1 mouse cellular context compared by ENCODE assay signal in genomic region chr3:126659235-126659634, GRCm38 (mm10).
TF ChIP-seq lines count a peak whose summit lies in the region.

No protein-coding gene starts in this region.

TF ChIP-seq in CH12.LX, 34 proteins besides CTCF, POLR2A, EP300 and RAD21 (continued from another document):
- TF ChIP-seq HCFC1 (IDR thresholded peaks at IDR 0.05; ENCODE audit: low read depth, low read length) = no peak
- no peak for TF ChIP-seq ZKSCAN1 (IDR thresholded peaks at IDR 0.05; ENCODE audit: borderline replicate concordance, low read depth, low read length)
- TF ChIP-seq KAT2A (IDR thresholded peaks at IDR 0.05; ENCODE audit: insufficient replicate concordance, low read length) = no peak
- no peak for TF ChIP-seq ELF1 (IDR thresholded peaks at IDR 0.05; ENCODE audit: low read depth, low read length)
- no peak for TF ChIP-seq POLR2AphosphoS2 (IDR thresholded peaks at IDR 0.05; ENCODE audit: low read depth, low read length)
- no peak for TF ChIP-seq ZC3H11A (IDR thresholded peaks at IDR 0.05; ENCODE audit: low read depth, low read length)
- peak; percentile 34; the same call in 1 of the 2 replicates for TF ChIP-seq NELFE (IDR thresholded peaks at IDR 0.05; ENCODE audit: low read depth, low read length)
- TF ChIP-seq PAX5 (IDR thresholded peaks at IDR 0.05; ENCODE audit: low read length) = no peak
- no peak for TF ChIP-seq MAZ (IDR thresholded peaks at IDR 0.05; ENCODE audit: low read depth, low read length)
- no peak for TF ChIP-seq USF2 (conservative IDR thresholded peaks at IDR 0.05; ENCODE audit: low read depth, low read length)
- TF ChIP-seq SIN3A (IDR thresholded peaks at IDR 0.05; ENCODE audit: low read length) = no peak; the same call in 1 of the 2 replicates
- peak; percentile 35 for TF ChIP-seq JUND (conservative IDR thresholded peaks at IDR 0.05; ENCODE audit: low read depth, low read length)
- peak; percentile 3; the same call in 1 of the 2 replicates for TF ChIP-seq MYC (IDR thresholded peaks at IDR 0.05; ENCODE audit: low read depth, low read length)
- peak; percentile 77 for TF ChIP-seq IRF4 (IDR thresholded peaks at IDR 0.05; ENCODE audit: low read depth, low read length)
- TF ChIP-seq ZMIZ1 (IDR thresholded peaks at IDR 0.05; ENCODE audit: low read depth, low read length) = 0 out of 2 replicates have a peak, but pooled peaks have one; percentile 38
- TF ChIP-seq TBP (conservative IDR thresholded peaks at IDR 0.05; ENCODE audit: low read depth, low read length) = no peak
- peak; percentile 61; the same call in 1 of the 2 replicates for TF ChIP-seq MXI1 (IDR thresholded peaks at IDR 0.05; ENCODE audit: low read depth, low read length)
TF ChIP-seq in CH12.LX: peak in this region for 12.
